ENCODE assay signal across 22 mouse cellular contexts in genomic region chr16:26723952-26724747, GRCm38 (mm10).
DNase-seq lines count a peak whose midpoint lies in the region; ATAC-seq and TF ChIP-seq lines count a peak whose summit lies in the region.
"Had no signal": no experiment of that assay in that cellular context is flagged by ENCODE, and none has a peak within 500 bp of the region (broad histone marks: within the 10 kb centered on the region; RNA-seq: fewer than 3 reads in every experiment).

No protein-coding gene starts in this region.

- no peak overlapping the region for H3K4me2 ChIP-seq in limb, embryonic 14.5 days (replicated peaks; ENCODE audit: low read depth, low read length, severe bottlenecking)
- H3K4me2 ChIP-seq: forebrain, embryonic 12.5 days; heart, embryonic 13.5 days; liver, embryonic 13.5 days; neural tube, embryonic 12.5 days had no signal

- no peaks in the 10 kb centered on the region for H3K79me2 ChIP-seq in MEL (ENCODE audit: control insufficient read depth, insufficient read depth, low read length, poor library complexity)

- peak; percentile 8 for DNase-seq in kidney, postnatal 10 days
- DNase-seq in kidney, adult 18-20 months = no peak
- DNase-seq in MEL (ENCODE audit: low read depth, low spot score) = peak; percentile 12
- peak; percentile 28 for DNase-seq in embryo, embryonic 11 days
- DNase-seq in limb, embryonic 14.5 days (ENCODE audit: low spot score) = peak; percentile 44
- DNase-seq in adrenal gland, postnatal 25 days = no peak
- no peak for DNase-seq in midbrain, embryonic 10.5 days (ENCODE audit: low spot score)
- DNase-seq in layer of hippocampus, adult 18-20 months (ENCODE audit: low spot score in 2 of 2) = no peak
- DNase-seq: gastrocnemius, postnatal 36 days; heart, postnatal 4 days; kidney, adult 11 months; kidney, postnatal 14 days; liver, embryonic 13.5 days; thymus, postnatal 4 days had no signal

- no peaks in the 10 kb centered on the region; a peak in 1 of 4 replicates for H3K4me1 ChIP-seq in MEL (ENCODE audit: control insufficient read depth in 1 of 2, insufficient read depth in 2 of 2, low read length in 2 of 2)
- H3K4me1 ChIP-seq in limb, embryonic 14.5 days (ENCODE audit: control insufficient read depth, insufficient read depth, low read length) = no peaks in the 10 kb centered on the region
- H3K4me1 ChIP-seq in midbrain, embryonic 10.5 days = no peaks in the 10 kb centered on the region
- H3K4me1 ChIP-seq: forebrain, embryonic 12.5 days; liver, embryonic 13.5 days; megakaryocyte, embryonic 14.5 days; neural tube, embryonic 12.5 days had no signal

- no peaks in the 10 kb centered on the region for H3K9me3 ChIP-seq in MEL (replicated peaks; ENCODE audit: insufficient read depth, low read length)
- no peaks in the 10 kb centered on the region for H3K9me3 ChIP-seq in limb, embryonic 14.5 days (ENCODE audit: control insufficient read depth, low read length)
- no peaks in the 10 kb centered on the region for H3K9me3 ChIP-seq in midbrain, embryonic 10.5 days (replicated peaks)
- H3K9me3 ChIP-seq: forebrain, embryonic 12.5 days; heart, embryonic 13.5 days; liver, embryonic 13.5 days; neural tube, embryonic 12.5 days had no signal

- peaks cover 0 to 2% of the 10 kb centered on the region in 2 experiments; a peak in 2 of 4 replicates for H3K36me3 ChIP-seq in MEL (ENCODE audit: control insufficient read depth in 1 of 2, insufficient read depth in 2 of 2, low read length in 2 of 2)
- H3K36me3 ChIP-seq in limb, embryonic 14.5 days (ENCODE audit: control insufficient read depth, insufficient read depth, low read length) = no peaks in the 10 kb centered on the region
- H3K36me3 ChIP-seq in midbrain, embryonic 10.5 days = no peaks in the 10 kb centered on the region
- H3K36me3 ChIP-seq: forebrain, embryonic 12.5 days; heart, embryonic 13.5 days; liver, embryonic 13.5 days; neural tube, embryonic 12.5 days had no signal

- H3K27me3 ChIP-seq in MEL (ENCODE audit: control insufficient read depth in 1 of 2, insufficient read depth in 2 of 2, low read length in 2 of 2) = no peaks in the 10 kb centered on the region
- no peaks in the 10 kb centered on the region for H3K27me3 ChIP-seq in limb, embryonic 14.5 days (ENCODE audit: control insufficient read depth, insufficient read depth, low read length)
- no peaks in the 10 kb centered on the region for H3K27me3 ChIP-seq in midbrain, embryonic 10.5 days (ENCODE audit: low read depth, poor library complexity, severe bottlenecking)
- H3K27me3 ChIP-seq: forebrain, embryonic 12.5 days; heart, embryonic 13.5 days; liver, embryonic 13.5 days; megakaryocyte, embryonic 14.5 days; neural tube, embryonic 12.5 days; Patski had no signal

- ATAC-seq in limb, embryonic 14.5 days (ENCODE audit: low FRiP score, low read depth) = peak; percentile 76
- ATAC-seq: activated CD4-positive, CD25-positive, alpha-beta regulatory T cell, adult 4 months; hindbrain, embryonic 16.5 days; lung, postnatal 0 days; Patski had no signal

- WGBS in limb, embryonic 14.5 days = 34% methylated on average over 5 of the region's 5 CpGs
- 76% methylated on average over 5 of the region's 5 CpGs for WGBS in midbrain, embryonic 10.5 days

- no peak for TF ChIP-seq POLR2A in MEL (IDR thresholded peaks at IDR 0.05; ENCODE audit: control insufficient read depth in 1 of 2, insufficient read depth in 1 of 2, low read depth in 1 of 2, low read length in 2 of 2, poor library complexity in 1 of 2)
- TF ChIP-seq POLR2A in limb, embryonic 14.5 days (IDR thresholded peaks at IDR 0.05; ENCODE audit: borderline replicate concordance, extremely low read depth, insufficient read depth, insufficient read length) = no peak

- no peak overlapping the region for H3K27ac ChIP-seq in MEL (ENCODE audit: control insufficient read depth, low read depth, low read length)
- no peak overlapping the region for H3K27ac ChIP-seq in limb, embryonic 14.5 days (replicated peaks; ENCODE audit: low read depth, low read length)
- H3K27ac ChIP-seq in midbrain, embryonic 10.5 days (replicated peaks) = no peak overlapping the region
- H3K27ac ChIP-seq: forebrain, embryonic 12.5 days; heart, embryonic 13.5 days; liver, embryonic 13.5 days; neural tube, embryonic 12.5 days had no signal

- TF ChIP-seq CTCF in MEL (IDR thresholded peaks at IDR 0.05 in 2 of 3, conservative IDR thresholded peaks at IDR 0.05 in 1 of 3; ENCODE audit: control insufficient read depth in 1 of 3, insufficient read depth in 1 of 3, low read depth in 2 of 3, low read length in 3 of 3, poor library complexity in 1 of 3, severe bottlenecking in 1 of 3) = no peak

- H3K9ac ChIP-seq in MEL (ENCODE audit: control insufficient read depth, low read depth, low read length, poor library complexity, severe bottlenecking) = no peak overlapping the region
- H3K9ac ChIP-seq in limb, embryonic 14.5 days (ENCODE audit: low read depth, low read length, severe bottlenecking) = no peak overlapping the region
- H3K9ac ChIP-seq: forebrain, embryonic 12.5 days; heart, embryonic 13.5 days; liver, embryonic 13.5 days; neural tube, embryonic 12.5 days had no signal

- no peak for TF ChIP-seq EP300 in MEL (IDR thresholded peaks at IDR 0.05; ENCODE audit: low read depth in 1 of 2, low read length in 2 of 2)

- TF ChIP-seq RAD21 in MEL (IDR thresholded peaks at IDR 0.05; ENCODE audit: low read depth, low read length) = no peak

- H3K4me3 ChIP-seq in MEL (ENCODE audit: control insufficient read depth in 1 of 2, insufficient read depth in 1 of 2, low read depth in 2 of 2, low read length in 2 of 2) = no peak overlapping the region
- no peak overlapping the region for H3K4me3 ChIP-seq in limb, embryonic 14.5 days (replicated peaks; ENCODE audit: low read length)
- no peak overlapping the region for H3K4me3 ChIP-seq in midbrain, embryonic 10.5 days
- H3K4me3 ChIP-seq: forebrain, embryonic 12.5 days; heart, embryonic 13.5 days; liver, embryonic 13.5 days; megakaryocyte, embryonic 14.5 days; neural tube, embryonic 12.5 days had no signal

TF ChIP-seq in MEL, 35 proteins besides CTCF, POLR2A, EP300 and RAD21:
- no peak for TF ChIP-seq HCFC1 (IDR thresholded peaks at IDR 0.05; ENCODE audit: low read depth, low read length)
- no peak for TF ChIP-seq ZC3H11A (IDR thresholded peaks at IDR 0.05; ENCODE audit: low read depth, low read length)
- no peak for TF ChIP-seq MYC (IDR thresholded peaks at IDR 0.05; ENCODE audit: low read depth, low read length)
- TF ChIP-seq CHD1 (IDR thresholded peaks at IDR 0.05; ENCODE audit: low read depth, low read length) = no peak
- no peak for TF ChIP-seq CHD2 (IDR thresholded peaks at IDR 0.05; ENCODE audit: low read length)
- TF ChIP-seq MAFK (IDR thresholded peaks at IDR 0.05; ENCODE audit: borderline replicate concordance, low read depth, low read length) = no peak
- no peak for TF ChIP-seq E2F4 (IDR thresholded peaks at IDR 0.05; ENCODE audit: borderline replicate concordance, low read depth, low read length)
- TF ChIP-seq MAX (IDR thresholded peaks at IDR 0.05; ENCODE audit: low read length) = no peak
- no peak for TF ChIP-seq NELFE (IDR thresholded peaks at IDR 0.05; ENCODE audit: low read depth, low read length)

Comparison
In these comparisons a context has a peak if more than half of its experiments do, and no peak if none do; other contexts are left out.
1. DNase-seq: peak in kidney, postnatal 10 days (single experiment), MEL (single experiment), embryo, embryonic 11 days (single experiment) and limb, embryonic 14.5 days (single experiment); none in kidney, adult 18-20 months (single experiment), adrenal gland, postnatal 25 days (single experiment), midbrain, embryonic 10.5 days (single experiment) and layer of hippocampus, adult 18-20 months (0 of 2).